Mouse (Mus musculus) neural tube, embryonic 15.5 days (tissue): ENCODE results near the gene Tango2. TPM values are rescaled to one million over a fixed set of nuclear protein-coding genes. Genes with fewer than 3 reads are reported as not detected.

Source experiments
- ATAC-seq: fragments of 200-750 bp; cut with Nextera tagmentation; 2 replicates; pipeline ENCODE4 v1.8.0; 2017; ENCODE audit warnings: mild to moderate bottlenecking, moderate TSS enrichment, moderate library complexity; ENCODE audit not compliant: low FRiP score
- H3K27ac ChIP-seq: fragments of 300-500 bp; sonication (generic); replicated peaks from 2 replicates; pipeline ENCODE4 v1.5.1; 2015; ENCODE audit warnings: mild to moderate bottlenecking, inconsistent platforms
- H3K27me3 ChIP-seq: fragments of 300-500 bp; sonication (generic); replicated peaks from 2 replicates; pipeline ENCODE4 v1.6.1; 2015; ENCODE audit warnings: inconsistent platforms
- H3K36me3 ChIP-seq: fragments of 300-500 bp; sonication (generic); 2 replicates; pipeline ENCODE4 v1.6.1; 2015; ENCODE audit warnings: inconsistent platforms
- H3K4me1 ChIP-seq: fragments of 300-500 bp; sonication (generic); 2 replicates; pipeline ENCODE4 v1.6.1; 2015; ENCODE audit warnings: inconsistent platforms
- H3K4me2 ChIP-seq: fragments of 300-500 bp; sonication (generic); 2 replicates; pipeline ENCODE4 v1.6.1; 2015; ENCODE audit warnings: inconsistent platforms, mild to moderate bottlenecking, moderate library complexity
- H3K4me3 ChIP-seq: fragments of 300-500 bp; sonication (generic); replicated peaks from 2 replicates; pipeline ENCODE4 v1.5.1; 2015; ENCODE audit warnings: mild to moderate bottlenecking, inconsistent platforms
- H3K9ac ChIP-seq: fragments of 300-500 bp; sonication (generic); replicated peaks from 2 replicates; pipeline ENCODE4 v1.6.1; 2015; ENCODE audit warnings: mild to moderate bottlenecking, inconsistent platforms
- H3K9me3 ChIP-seq: fragments of 300-500 bp; sonication (generic); replicated peaks from 2 replicates; pipeline ENCODE4 v1.6.1; 2016; ENCODE audit warnings: inconsistent platforms
- WGBS: fragments of 180-500 bp; shearing (Covaris S2); methylation state at CpG from one replicate; pipeline ENCODE4 v1.1.7; 2015; ENCODE audit warnings: mixed read lengths; 5-methylcytosine and 5-hydroxymethylcytosine counted together
- polyA plus RNA-seq: library from polyadenylated mRNA; unstranded; fragments of >200 nt; fragmentation: Nextera tagmentation; extraction: Ambion mirVana; gene quantifications from 2 replicates; pipeline ENCODE4 v1.2.1, GENCODE M21; 2015

Tango2 gene
- polyA plus RNA-seq, 1 experiment from 2014 or later = 115 TPM

- no peaks in the 10 kb centered on the region for H3K27me3 ChIP-seq
- peaks cover 9% of the 10 kb centered on the region for H3K36me3 ChIP-seq
- H3K4me1 ChIP-seq = peaks cover 33% of the 10 kb centered on the region
- peak within 1 kb of the TSS; percentile 88 for H3K27ac ChIP-seq
- peak; percentile 99 for ATAC-seq
- H3K4me3 ChIP-seq = peak within 1 kb of the TSS; percentile 99
- H3K9me3 ChIP-seq = no peaks in the 10 kb centered on the region
- peak within 1 kb of the TSS; percentile 92 for H3K4me2 ChIP-seq
- peak within 1 kb of the TSS; percentile 97 for H3K9ac ChIP-seq
- under 1% methylated on average over 63 of the region's 71 CpGs for WGBS
Measured at GRCm38 (mm10) chr16:18289067-18289588, 58.8 kb downstream of the Tango2 start, which contains the start of gene Dgcr8. Gene Dgcr8, minus strand, starts transcription at chr16:18289246.

- Histone ChIP-seq H3K36me3 (peaks cover 14% of the 10 kb centered on the region), H3K27me3 (no peaks in the 10 kb centered on the region), H3K9ac (peak overlapping the region; percentile 97), H3K4me2 (peak overlapping the region; percentile 92), H3K4me3 (peak overlapping the region; percentile 99), H3K9me3 (no peaks in the 10 kb centered on the region), H3K27ac (peak overlapping the region; percentile 88), H3K4me1 (peaks cover 33% of the 10 kb centered on the region)
- WGBS = under 1% methylated on average over 22 of the region's 31 CpGs
- peak; percentile 84 for ATAC-seq
Measured at GRCm38 (mm10) chr16:18288581-18289061, 59.3 kb downstream of the Tango2 start.

- Histone ChIP-seq H3K27me3 (no peaks in the 10 kb centered on the region), H3K4me2 (peak overlapping the region; percentile 92), H3K4me1 (peaks cover 33% of the 10 kb centered on the region), H3K4me3 (peak overlapping the region; percentile 99), H3K9ac (peak overlapping the region; percentile 97), H3K27ac (peak overlapping the region; percentile 88), H3K36me3 (peaks cover 19% of the 10 kb centered on the region), H3K9me3 (no peaks in the 10 kb centered on the region)
- no peak for ATAC-seq
- 0% methylated on average over 4 of the region's 4 CpGs for WGBS
Measured at GRCm38 (mm10) chr16:18288166-18288565, 59.7 kb downstream of the Tango2 start.

- Histone ChIP-seq H3K36me3 (peaks cover 87% of the 10 kb centered on the region), H3K4me3 (no peak overlapping the region), H3K4me2 (no peak overlapping the region), H3K4me1 (no peaks in the 10 kb centered on the region), H3K9ac (no peak overlapping the region), H3K27ac (no peak overlapping the region), H3K27me3 (no peaks in the 10 kb centered on the region), H3K9me3 (no peaks in the 10 kb centered on the region)
- 83% methylated on average over 2 of the region's 2 CpGs for WGBS
- ATAC-seq = no peak
Measured at GRCm38 (mm10) chr16:18275166-18275565, 72.7 kb downstream of the Tango2 start.

GRCm38 (mm10) chr16:18268182-18268581, 79.7 kb downstream of the Tango2 start:
- no peaks in the 10 kb centered on the region for H3K4me1 ChIP-seq
- no peak overlapping the region for H3K9ac ChIP-seq
- no peaks in the 10 kb centered on the region for H3K27me3 ChIP-seq
- 92% methylated on average over 5 of the region's 5 CpGs for WGBS
- H3K36me3 ChIP-seq = peaks cover 75% of the 10 kb centered on the region
- no peak overlapping the region for H3K4me2 ChIP-seq
- no peak for ATAC-seq
- no peaks in the 10 kb centered on the region for H3K9me3 ChIP-seq
- no peak overlapping the region for H3K4me3 ChIP-seq
- H3K27ac ChIP-seq = no peak overlapping the region

GRCm38 (mm10) chr16:18265024-18265423, 82.9 kb downstream of the Tango2 start:
- H3K4me1 ChIP-seq = no peaks in the 10 kb centered on the region
- 91% methylated on average over 2 of the region's 2 CpGs for WGBS
- H3K4me3 ChIP-seq = no peak overlapping the region
- H3K27ac ChIP-seq = no peak overlapping the region
- H3K9ac ChIP-seq = no peak overlapping the region
- H3K9me3 ChIP-seq = no peaks in the 10 kb centered on the region
- no peaks in the 10 kb centered on the region for H3K27me3 ChIP-seq
- H3K36me3 ChIP-seq = peaks cover 70% of the 10 kb centered on the region
- ATAC-seq = no peak
- H3K4me2 ChIP-seq = no peak overlapping the region

- Histone ChIP-seq H3K9ac (no peak within 1 kb of the TSS), H3K4me3 (no peak within 1 kb of the TSS), H3K4me2 (no peak within 1 kb of the TSS), H3K27ac (no peak within 1 kb of the TSS), H3K9me3 (no peaks in the 10 kb centered on the region), H3K4me1 (no peaks in the 10 kb centered on the region), H3K36me3 (peaks cover 86% of the 10 kb centered on the region), H3K27me3 (no peaks in the 10 kb centered on the region)
- 96% methylated on average over 2 of the region's 2 CpGs for WGBS
- no peak for ATAC-seq
Measured at GRCm38 (mm10) chr16:18258221-18258620, 89.7 kb downstream of the Tango2 start, which contains the start of gene Gm49776. Gene Gm49776, minus strand, starts transcription at chr16:18258321.

- no peak for ATAC-seq
- Histone ChIP-seq H3K4me3 (no peak overlapping the region), H3K9ac (no peak overlapping the region), H3K36me3 (peaks cover 76% of the 10 kb centered on the region), H3K4me2 (no peak overlapping the region), H3K4me1 (peaks cover 29% of the 10 kb centered on the region), H3K27me3 (no peaks in the 10 kb centered on the region), H3K27ac (no peak overlapping the region), H3K9me3 (no peaks in the 10 kb centered on the region)
- WGBS = 94% methylated on average over 1 of the region's 1 CpGs
Measured at GRCm38 (mm10) chr16:18253866-18254265, 94.0 kb downstream of the Tango2 start.

GRCm38 (mm10) chr16:18252736-18253135, 95.2 kb downstream of the Tango2 start:
- no peak overlapping the region for H3K4me3 ChIP-seq
- H3K4me1 ChIP-seq = peaks cover 31% of the 10 kb centered on the region
- H3K9me3 ChIP-seq = no peaks in the 10 kb centered on the region
- H3K36me3 ChIP-seq = peaks cover 67% of the 10 kb centered on the region
- H3K27me3 ChIP-seq = no peaks in the 10 kb centered on the region
- H3K27ac ChIP-seq = no peak overlapping the region
- H3K4me2 ChIP-seq = no peak overlapping the region
- ATAC-seq = no peak
- 87% methylated on average over 6 of the region's 6 CpGs for WGBS
- H3K9ac ChIP-seq = no peak overlapping the region

- ATAC-seq = no peak
- Histone ChIP-seq H3K4me2 (peak overlapping the region; percentile 94), H3K27me3 (no peaks in the 10 kb centered on the region), H3K9me3 (no peaks in the 10 kb centered on the region), H3K9ac (peak overlapping the region; percentile 31), H3K36me3 (peaks cover 56% of the 10 kb centered on the region), H3K4me3 (peak overlapping the region; percentile 99; the same call in 1 of the 2 replicates), H3K4me1 (peaks cover 47% of the 10 kb centered on the region), H3K27ac (no peak overlapping the region)
- WGBS = 71% methylated on average over 10 of the region's 10 CpGs
Measured at GRCm38 (mm10) chr16:18250828-18251790, 96.8 kb downstream of the Tango2 start.
